ENCODE assay signal across 8 mouse cellular contexts in the genomic region with DNA sequence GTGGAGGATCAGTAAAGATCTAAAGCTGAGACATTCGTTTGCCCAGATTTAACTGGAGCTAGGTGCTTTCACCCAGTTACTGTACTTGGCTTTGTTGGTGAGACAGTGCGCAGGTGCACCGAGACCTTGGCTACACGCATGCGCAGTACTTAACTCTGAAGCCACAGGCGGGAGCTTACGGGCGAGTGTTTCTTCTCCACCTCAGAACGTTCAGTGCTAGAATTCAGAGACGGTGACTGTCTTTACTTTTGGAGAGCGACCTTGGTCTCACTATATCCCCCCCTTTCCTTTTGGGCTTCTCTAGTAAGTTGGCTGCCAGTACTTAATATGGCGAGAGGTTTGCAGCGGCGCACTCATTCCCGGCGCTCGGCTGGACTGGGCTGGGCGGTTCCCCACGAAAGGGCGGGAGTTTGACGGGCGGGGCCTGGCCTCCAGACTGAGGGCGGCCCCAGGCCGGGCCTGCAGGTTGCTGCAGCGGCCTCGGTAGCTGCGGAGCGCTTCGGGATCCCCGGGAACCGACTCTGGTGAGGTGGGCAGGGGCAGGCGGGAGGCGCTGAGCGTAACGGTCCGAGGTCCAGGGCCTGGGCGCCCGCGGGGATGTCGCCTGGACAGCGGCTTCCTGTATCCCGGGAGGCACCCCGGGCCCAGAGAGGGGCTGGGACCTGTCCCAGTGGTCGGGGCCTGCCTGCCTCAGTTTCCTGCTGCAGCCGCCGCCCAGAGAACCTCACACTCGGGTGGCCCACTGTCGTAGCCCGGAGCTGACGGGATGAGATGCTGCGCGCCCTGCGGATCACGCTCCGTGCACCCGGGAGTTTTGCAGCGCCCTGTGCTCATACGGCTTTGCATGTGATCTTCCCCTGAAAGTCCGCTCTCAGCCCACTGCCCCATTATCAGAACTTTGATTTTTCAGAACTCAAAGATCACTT. TPM values are rescaled to one million over a fixed set of nuclear protein-coding genes. Genes with fewer than 3 reads are reported as not detected.
DNase-seq lines count a peak whose midpoint lies in the region; ATAC-seq lines count a peak whose summit lies in the region.

A gene (plus strand): TSS at position 325 of the 926 bp plus-strand sequence.

- peak; percentile 92 for DNase-seq in MN1 (ENCODE audit: low spot score)
- DNase-seq in cerebellum, adult 9-10 months: peak; percentile 92
- DNase-seq in frontal cortex, adult 2 months (ENCODE audit: extremely low spot score in 1 of 2, low spot score in 1 of 2): peak; percentile 65 to 88
- DNase-seq in hindbrain, embryonic 11.5 days (ENCODE audit: low spot score): peak; percentile 90
- DNase-seq in layer of hippocampus, postnatal 10 days (ENCODE audit: low spot score in 2 of 2): peak; percentile 87 to 90
- peak; percentile 96 for DNase-seq in lung, postnatal 10 days
- DNase-seq in ovary, postnatal 36 days (ENCODE audit: low spot score): peak; percentile 92
- DNase-seq in thymus, postnatal 25 days: peak; percentile 88

- H3K4me2 ChIP-seq in hindbrain, embryonic 11.5 days (replicated peaks; ENCODE audit: low read depth, low read length): peak within 1 kb of the TSS; percentile 69

- H3K36me3 ChIP-seq in hindbrain, embryonic 11.5 days (ENCODE audit: control insufficient read depth, insufficient read depth, low read length): no peaks in the 10 kb centered on the region

- H3K4me1 ChIP-seq in hindbrain, embryonic 11.5 days (replicated peaks; ENCODE audit: control insufficient read depth, insufficient read depth, low read length): no peaks in the 10 kb centered on the region

- H3K4me3 ChIP-seq in hindbrain, embryonic 11.5 days (ENCODE audit: low read depth, low read length): peak within 1 kb of the TSS; percentile 90

- peaks cover 2% of the 10 kb centered on the region; the same call in 1 of the 2 replicates for H3K27me3 ChIP-seq in hindbrain, embryonic 11.5 days (ENCODE audit: control insufficient read depth, insufficient read depth, low read length)

- ATAC-seq in hindbrain, embryonic 11.5 days (ENCODE audit: low FRiP score): peak; percentile 97

- peak within 1 kb of the TSS; percentile 98 for H3K9ac ChIP-seq in hindbrain, embryonic 11.5 days (ENCODE audit: low read depth, low read length)

- H3K27ac ChIP-seq in hindbrain, embryonic 11.5 days (ENCODE audit: low read depth, low read length): peak within 1 kb of the TSS; percentile 38

- WGBS in hindbrain, embryonic 11.5 days: under 1% methylated on average over 57 of the region's 59 CpGs

- no peaks in the 10 kb centered on the region for H3K9me3 ChIP-seq in hindbrain, embryonic 11.5 days (ENCODE audit: control insufficient read depth, low read length)

RNA-seq across cellular contexts. Expression of the gene that starts here (rescaled TPM):
- polyA plus RNA-seq in frontal cortex, adult 2 months (2012; rRNA removed): 18.1 and 18.4 TPM in 2 replicates
- 14.9 and 23.3 TPM in 2 replicates for polyA plus RNA-seq in hindbrain, embryonic 11.5 days (2014; fragmentation: Nextera tagmentation; extraction: Ambion mirVana)
- 10 to 100 TPM; 18.1 to 23.2 TPM for total RNA-seq in layer of hippocampus, postnatal 10 days (2021)

Comparison
In these comparisons a context has a peak if more than half of its experiments do, and no peak if none do; other contexts are left out.
1. Peak in every context shown above with its lines: DNase-seq, ATAC-seq, H3K4me3 ChIP-seq and H3K27ac ChIP-seq.